Comparison of ENCODE assay signal across 9 mouse cellular contexts in genomic region chr3:32965528-32965927, GRCm38 (mm10).
DNase-seq lines count a peak whose midpoint lies in the region; ATAC-seq lines count a peak whose summit lies in the region.
"Had no signal": no experiment of that assay in that cellular context is flagged by ENCODE, and none has a peak within 500 bp of the region (broad histone marks: within the 10 kb centered on the region; RNA-seq: fewer than 3 reads in every experiment).

No protein-coding gene starts in this region.

- no peak for ATAC-seq in forebrain, embryonic 11.5 days (replicated peaks; ENCODE audit: low FRiP score)
- ATAC-seq in forebrain, embryonic 15.5 days (replicated peaks), result no peak
- no peak for ATAC-seq in midbrain, embryonic 16.5 days
- no peak for ATAC-seq in embryonic facial prominence, embryonic 14.5 days (ENCODE audit: low read depth)
- ATAC-seq in neural tube, embryonic 11.5 days (ENCODE audit: insufficient read depth, low FRiP score, low TSS enrichment), result no peak

- H3K36me3 ChIP-seq in forebrain, embryonic 11.5 days (ENCODE audit: control insufficient read depth, insufficient read depth, low read length), result no peaks in the 10 kb centered on the region
- no peaks in the 10 kb centered on the region for H3K36me3 ChIP-seq in forebrain, embryonic 15.5 days
- no peaks in the 10 kb centered on the region for H3K36me3 ChIP-seq in midbrain, embryonic 10.5 days
- H3K36me3 ChIP-seq in midbrain, embryonic 16.5 days (ENCODE audit: control insufficient read depth, insufficient read depth, low read length), result no peaks in the 10 kb centered on the region
- no peaks in the 10 kb centered on the region for H3K36me3 ChIP-seq in embryonic facial prominence, embryonic 14.5 days (ENCODE audit: control insufficient read depth, insufficient read depth, low read length)
- H3K36me3 ChIP-seq in neural tube, embryonic 11.5 days (ENCODE audit: control insufficient read depth, insufficient read depth, low read length), result no peaks in the 10 kb centered on the region
- H3K36me3 ChIP-seq: stomach, embryonic 15.5 days had no signal

- 4% methylated on average over 2 of the region's 2 CpGs for WGBS in forebrain, embryonic 11.5 days
- WGBS in forebrain, embryonic 15.5 days, result 0% methylated on average over 2 of the region's 2 CpGs
- WGBS in midbrain, embryonic 10.5 days, result 7% methylated on average over 2 of the region's 2 CpGs
- 3% methylated on average over 2 of the region's 2 CpGs for WGBS in midbrain, embryonic 16.5 days
- WGBS in embryonic facial prominence, embryonic 14.5 days, result 3% methylated on average over 2 of the region's 2 CpGs
- 2% methylated on average over 2 of the region's 2 CpGs for WGBS in neural tube, embryonic 11.5 days

- no peak overlapping the region for H3K27ac ChIP-seq in forebrain, embryonic 11.5 days (ENCODE audit: low read depth, low read length)
- no peak overlapping the region for H3K27ac ChIP-seq in forebrain, embryonic 15.5 days (replicated peaks)
- no peak overlapping the region for H3K27ac ChIP-seq in midbrain, embryonic 10.5 days (replicated peaks)
- no peak overlapping the region for H3K27ac ChIP-seq in midbrain, embryonic 16.5 days (ENCODE audit: low read length)
- H3K27ac ChIP-seq in embryonic facial prominence, embryonic 14.5 days (replicated peaks; ENCODE audit: low read depth, low read length), result no peak overlapping the region
- no peak overlapping the region for H3K27ac ChIP-seq in neural tube, embryonic 11.5 days (ENCODE audit: low read depth, low read length)
- H3K27ac ChIP-seq: stomach, embryonic 15.5 days had no signal

- DNase-seq in forebrain, embryonic 11.5 days (ENCODE audit: low spot score), result peak; percentile 67
- peak; percentile 48 for DNase-seq in midbrain, embryonic 10.5 days (ENCODE audit: low spot score)
- peak; percentile 39 for DNase-seq in embryonic facial prominence, embryonic 14.5 days (ENCODE audit: low spot score)
- DNase-seq in neural tube, embryonic 11.5 days (ENCODE audit: low spot score), result peak; percentile 42
- DNase-seq in left cerebral cortex, postnatal 25 days (ENCODE audit: low spot score in 2 of 2), result no peak
- DNase-seq in cerebellum, postnatal 36 days, result no peak

- H3K4me2 ChIP-seq in forebrain, embryonic 11.5 days (ENCODE audit: low read depth, low read length, severe bottlenecking), result no peak overlapping the region
- H3K4me2 ChIP-seq in forebrain, embryonic 15.5 days (replicated peaks), result no peak overlapping the region
- H3K4me2 ChIP-seq in midbrain, embryonic 16.5 days (ENCODE audit: low read length), result no peak overlapping the region
- H3K4me2 ChIP-seq in embryonic facial prominence, embryonic 14.5 days (ENCODE audit: low read depth, low read length), result no peak overlapping the region
- no peak overlapping the region for H3K4me2 ChIP-seq in neural tube, embryonic 11.5 days (ENCODE audit: low read depth)
- H3K4me2 ChIP-seq: stomach, embryonic 15.5 days had no signal

- H3K4me1 ChIP-seq in forebrain, embryonic 11.5 days (replicated peaks; ENCODE audit: control insufficient read depth, insufficient read depth, low read length), result no peaks in the 10 kb centered on the region
- peaks cover 7% of the 10 kb centered on the region; the same call in 1 of the 2 replicates for H3K4me1 ChIP-seq in forebrain, embryonic 15.5 days
- no peaks in the 10 kb centered on the region for H3K4me1 ChIP-seq in midbrain, embryonic 10.5 days
- H3K4me1 ChIP-seq in midbrain, embryonic 16.5 days (ENCODE audit: control insufficient read depth, insufficient read depth, low read length), result no peaks in the 10 kb centered on the region
- H3K4me1 ChIP-seq in embryonic facial prominence, embryonic 14.5 days (ENCODE audit: control insufficient read depth, insufficient read depth, low read length), result no peaks in the 10 kb centered on the region
- H3K4me1 ChIP-seq in neural tube, embryonic 11.5 days (ENCODE audit: control insufficient read depth, insufficient read depth, low read length), result no peaks in the 10 kb centered on the region
- H3K4me1 ChIP-seq: stomach, embryonic 15.5 days had no signal

- no peaks in the 10 kb centered on the region for H3K9me3 ChIP-seq in forebrain, embryonic 11.5 days (ENCODE audit: control insufficient read depth, low read length)
- H3K9me3 ChIP-seq in forebrain, embryonic 15.5 days, result no peaks in the 10 kb centered on the region
- H3K9me3 ChIP-seq in midbrain, embryonic 10.5 days (replicated peaks), result no peaks in the 10 kb centered on the region
- no peaks in the 10 kb centered on the region for H3K9me3 ChIP-seq in midbrain, embryonic 16.5 days (replicated peaks; ENCODE audit: control insufficient read depth, low read length, poor library complexity, severe bottlenecking)
- no peaks in the 10 kb centered on the region for H3K9me3 ChIP-seq in embryonic facial prominence, embryonic 14.5 days (ENCODE audit: control insufficient read depth, low read length)
- H3K9me3 ChIP-seq in neural tube, embryonic 11.5 days (ENCODE audit: control insufficient read depth, low read length), result no peaks in the 10 kb centered on the region
- H3K9me3 ChIP-seq: stomach, embryonic 15.5 days had no signal

- no peak overlapping the region for H3K9ac ChIP-seq in forebrain, embryonic 11.5 days (ENCODE audit: low read length)
- no peak overlapping the region for H3K9ac ChIP-seq in forebrain, embryonic 15.5 days (replicated peaks)
- H3K9ac ChIP-seq in midbrain, embryonic 16.5 days (ENCODE audit: low read depth, low read length), result no peak overlapping the region
- no peak overlapping the region for H3K9ac ChIP-seq in embryonic facial prominence, embryonic 14.5 days (ENCODE audit: low read depth, low read length)
- H3K9ac ChIP-seq in neural tube, embryonic 11.5 days (ENCODE audit: low read length), result no peak overlapping the region
- H3K9ac ChIP-seq: stomach, embryonic 15.5 days had no signal

- H3K27me3 ChIP-seq in forebrain, embryonic 11.5 days (ENCODE audit: control insufficient read depth, insufficient read depth, low read length), result no peaks in the 10 kb centered on the region
- H3K27me3 ChIP-seq in forebrain, embryonic 15.5 days, result no peaks in the 10 kb centered on the region
- H3K27me3 ChIP-seq in midbrain, embryonic 10.5 days (ENCODE audit: low read depth, poor library complexity, severe bottlenecking), result no peaks in the 10 kb centered on the region
- H3K27me3 ChIP-seq in midbrain, embryonic 16.5 days (ENCODE audit: control insufficient read depth, insufficient read depth, low read depth, low read length), result no peaks in the 10 kb centered on the region
- H3K27me3 ChIP-seq in embryonic facial prominence, embryonic 14.5 days (replicated peaks; ENCODE audit: control insufficient read depth, insufficient read depth, low read length), result no peaks in the 10 kb centered on the region
- H3K27me3 ChIP-seq in neural tube, embryonic 11.5 days (ENCODE audit: control insufficient read depth, insufficient read depth, low read length), result no peaks in the 10 kb centered on the region
- H3K27me3 ChIP-seq: stomach, embryonic 15.5 days had no signal

- intact Hi-C loops in left cerebral cortex, postnatal 25 days (cut with DNase I), result no loop called here

- H3K4me3 ChIP-seq in forebrain, embryonic 11.5 days (ENCODE audit: low read depth, low read length), result no peak overlapping the region
- H3K4me3 ChIP-seq in forebrain, embryonic 15.5 days, result no peak overlapping the region
- no peak overlapping the region for H3K4me3 ChIP-seq in midbrain, embryonic 10.5 days
- H3K4me3 ChIP-seq in midbrain, embryonic 16.5 days (ENCODE audit: low read depth, low read length), result no peak overlapping the region
- H3K4me3 ChIP-seq in embryonic facial prominence, embryonic 14.5 days (ENCODE audit: low read depth, low read length), result no peak overlapping the region
- H3K4me3 ChIP-seq in neural tube, embryonic 11.5 days (ENCODE audit: low read depth, low read length), result no peak overlapping the region
- H3K4me3 ChIP-seq: stomach, embryonic 15.5 days had no signal

Comparison
In these comparisons a context has a peak if more than half of its experiments do, and no peak if none do; other contexts are left out.
1. DNase-seq: peak in forebrain, embryonic 11.5 days (single experiment), midbrain, embryonic 10.5 days (single experiment), embryonic facial prominence, embryonic 14.5 days (single experiment) and neural tube, embryonic 11.5 days (single experiment); none in left cerebral cortex, postnatal 25 days (0 of 2) and cerebellum, postnatal 36 days (0 of 2).